Mouse (Mus musculus) heart, adult 10 weeks (tissue): ENCODE measurements around the gene Stard3. TPM values are rescaled to one million over a fixed set of nuclear protein-coding genes. Genes with fewer than 3 reads are reported as not detected.

Experiments used
- polyA plus RNA-seq: library from polyadenylated mRNA; stranded (reverse); fragments of 350-450 nt; fragmentation: Illumina TruSeq; extraction: RNeasy Lipid Tissue Mini Kit (QIAGEN cat#74804); gene quantifications from one replicate; pipeline ENCODE4 v1.2.3, GENCODE M21; 2014; ENCODE audit warnings: low read depth, low replicate concordance

The Stard3 gene
- polyA plus RNA-seq, result 28.4 TPM

DNA sequence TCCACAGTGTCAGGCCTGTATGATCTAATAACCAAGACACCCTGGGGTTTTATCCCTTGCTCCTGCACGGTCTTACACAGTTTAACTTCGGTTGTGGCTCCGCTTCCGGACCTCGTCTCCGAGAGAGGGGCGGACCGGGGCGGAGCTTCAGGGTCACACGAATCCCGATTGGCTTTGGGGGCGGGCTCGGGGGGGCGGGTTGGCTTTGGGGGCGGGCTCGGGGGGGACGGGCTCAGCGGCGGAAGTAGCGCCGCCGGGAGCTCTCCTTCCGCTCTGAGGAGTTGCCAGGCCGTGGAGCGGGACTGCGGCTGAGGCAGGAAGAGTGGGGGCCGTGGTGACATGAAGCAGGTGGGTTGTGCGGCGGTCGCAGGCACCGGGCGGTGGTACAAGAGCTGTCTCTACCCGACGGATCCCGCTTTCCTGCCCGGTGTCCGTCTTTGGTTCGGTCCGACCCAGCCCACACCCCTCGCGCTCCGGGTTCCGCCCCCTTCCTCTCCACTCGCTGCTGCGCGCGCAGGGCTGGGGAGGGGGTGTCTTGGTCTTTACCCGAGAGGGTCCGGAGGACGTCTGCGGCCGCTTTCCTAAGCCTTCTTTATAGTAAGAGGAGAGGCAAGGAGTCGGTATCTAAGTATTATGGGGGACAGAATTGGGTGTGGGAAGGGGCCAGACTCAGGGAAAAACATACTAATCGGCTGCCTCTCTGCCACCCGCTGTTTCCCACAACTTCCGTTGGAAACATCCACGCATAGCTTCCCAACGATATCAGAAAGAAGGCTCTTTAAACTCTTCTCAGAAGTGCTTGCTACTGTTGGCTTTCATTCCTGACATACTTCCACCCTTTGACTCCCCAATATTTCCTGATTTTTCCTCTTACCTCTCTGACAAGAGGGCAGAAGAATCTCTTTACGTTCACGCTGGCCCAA lies at the start of gene Stard3:
Stard3 (plus strand) TSS at position 208 of the 923 bp plus-strand sequence.

DNA sequence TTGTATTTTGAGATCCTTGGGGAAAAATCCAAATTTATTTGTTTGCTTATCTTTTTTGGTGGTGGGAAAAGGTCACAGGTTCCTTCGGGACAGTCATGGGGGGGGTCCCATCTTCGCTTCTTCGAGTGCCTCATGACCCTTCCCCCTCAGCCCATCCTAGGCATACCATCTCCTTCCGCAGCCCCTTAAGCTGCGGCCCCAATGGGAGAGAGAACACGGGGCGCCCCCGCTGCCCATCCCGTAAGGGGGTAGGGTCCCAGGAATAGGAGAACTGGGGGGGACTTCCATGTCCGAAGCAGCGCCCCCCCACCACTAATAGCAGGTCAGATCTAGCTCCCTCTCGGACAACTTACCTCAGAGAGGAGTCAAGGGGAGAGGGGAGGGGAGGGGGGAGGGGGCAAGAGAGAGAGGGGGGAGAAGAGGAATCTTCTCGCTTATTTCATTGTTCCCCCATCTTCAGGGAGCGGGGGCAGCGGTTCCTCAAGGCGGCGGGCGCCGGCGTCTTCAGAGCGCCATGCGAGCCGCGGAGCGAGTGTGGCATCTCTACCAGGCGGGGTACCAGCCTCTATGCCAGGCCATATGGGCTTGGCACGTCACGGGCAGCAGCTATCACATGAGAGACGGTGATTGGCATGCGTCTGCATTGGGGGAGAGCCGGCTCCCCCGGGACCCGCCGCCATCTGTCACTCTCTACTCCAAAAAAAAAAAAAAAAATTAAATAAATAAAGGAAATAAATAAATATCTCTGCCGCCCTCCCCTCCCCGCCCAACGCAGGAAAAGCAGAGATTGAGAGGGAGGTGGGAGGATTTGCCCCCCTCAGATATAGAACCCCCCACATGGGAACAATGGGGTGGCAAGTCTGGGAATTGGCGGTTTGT lies 28.8 kb upstream of the Stard3 start, which contains the start of gene Neurod2:
Neurod2 (minus strand) TSS at position 568 of the 879 bp plus-strand sequence.

DNA sequence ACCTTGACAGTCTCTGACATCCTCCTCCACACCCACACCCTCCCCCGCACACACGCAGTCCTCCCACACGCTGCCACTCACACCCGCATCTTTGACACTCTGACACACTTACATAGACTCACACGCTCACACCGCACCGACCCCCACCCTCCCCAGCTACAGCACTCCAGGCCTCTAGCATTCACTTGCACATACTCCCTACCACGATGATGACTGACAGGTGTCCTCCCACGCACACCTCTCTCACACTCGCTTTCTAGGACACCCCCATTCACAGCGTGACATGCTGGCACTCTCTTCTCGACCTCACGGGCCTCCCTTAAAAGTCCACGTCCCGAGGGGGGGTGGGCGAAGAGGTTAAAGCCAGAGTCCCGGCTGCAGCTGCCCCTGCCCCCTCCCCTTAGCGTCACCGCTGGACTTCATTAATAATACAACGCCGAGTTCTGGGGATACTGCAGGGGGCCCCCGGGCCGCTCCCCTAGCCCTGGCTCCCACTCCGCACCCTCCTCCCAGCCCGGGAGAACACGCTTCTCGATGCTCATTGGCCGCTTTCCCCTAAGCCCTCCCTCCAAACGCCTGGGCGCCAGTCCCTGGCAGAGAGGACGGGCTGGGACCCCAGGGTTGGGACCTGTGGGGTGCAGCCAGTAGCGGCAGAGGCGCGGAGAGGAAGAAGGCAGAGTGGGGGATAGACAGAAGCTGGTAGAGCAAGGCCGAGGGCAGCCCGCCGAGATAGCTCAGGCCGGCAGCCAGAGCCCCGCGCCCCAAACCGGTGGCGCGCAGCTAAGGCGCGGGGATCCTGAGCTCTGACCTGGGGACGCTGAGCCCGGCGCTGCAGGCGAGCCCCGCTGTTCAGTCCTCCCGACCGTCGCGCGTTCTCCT lies 9.8 kb upstream of the Stard3 start, which contains the start of gene Ppp1r1b:
Ppp1r1b (plus strand) TSS at position 322 of the 879 bp plus-strand sequence.

GRCm38 (mm10) chr11:98383261-98384030 lies 25.3 kb downstream of the Stard3 start, which contains the start of gene Tcap:
TSS of gene Tcap (plus strand) at chr11:98383811.

GRCm38 (mm10) chr11:98385638-98386585 lies 27.7 kb downstream of the Stard3 start, which contains the start of gene Pnmt:
TSS of gene Pnmt (plus strand) at chr11:98386450.

DNA sequence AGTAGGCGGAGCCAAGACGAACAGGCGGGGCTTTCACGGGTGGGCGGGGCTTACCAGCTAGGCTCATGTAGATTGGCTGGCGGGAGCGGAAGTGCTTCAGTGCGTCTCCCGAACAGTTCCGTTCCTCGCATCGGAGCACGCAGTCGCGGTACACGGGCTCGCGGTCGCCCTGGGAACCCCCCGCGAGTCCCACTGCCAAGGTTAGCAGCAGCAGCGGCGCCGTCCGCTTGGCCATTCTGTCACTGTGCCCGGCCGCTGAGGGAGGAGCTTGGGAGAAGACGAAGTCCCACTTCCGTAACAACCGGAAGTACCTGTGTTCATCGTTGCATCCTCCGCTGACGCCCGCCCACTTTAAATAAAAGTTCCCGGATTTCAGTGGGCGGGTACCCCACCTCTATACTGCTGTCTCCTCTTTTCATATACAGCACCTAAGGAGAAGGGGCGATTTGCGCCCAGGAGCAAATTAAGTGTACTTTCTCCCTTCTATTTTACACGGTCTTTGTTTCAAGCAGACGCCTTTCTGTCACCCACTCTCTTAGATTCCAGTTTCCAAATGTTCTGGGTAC lies 42.1 kb downstream of the Stard3 start, which contains the start of gene Pgap3:
Pgap3 (minus strand) TSS at position 330 of the 566 bp plus-strand sequence.

DNA sequence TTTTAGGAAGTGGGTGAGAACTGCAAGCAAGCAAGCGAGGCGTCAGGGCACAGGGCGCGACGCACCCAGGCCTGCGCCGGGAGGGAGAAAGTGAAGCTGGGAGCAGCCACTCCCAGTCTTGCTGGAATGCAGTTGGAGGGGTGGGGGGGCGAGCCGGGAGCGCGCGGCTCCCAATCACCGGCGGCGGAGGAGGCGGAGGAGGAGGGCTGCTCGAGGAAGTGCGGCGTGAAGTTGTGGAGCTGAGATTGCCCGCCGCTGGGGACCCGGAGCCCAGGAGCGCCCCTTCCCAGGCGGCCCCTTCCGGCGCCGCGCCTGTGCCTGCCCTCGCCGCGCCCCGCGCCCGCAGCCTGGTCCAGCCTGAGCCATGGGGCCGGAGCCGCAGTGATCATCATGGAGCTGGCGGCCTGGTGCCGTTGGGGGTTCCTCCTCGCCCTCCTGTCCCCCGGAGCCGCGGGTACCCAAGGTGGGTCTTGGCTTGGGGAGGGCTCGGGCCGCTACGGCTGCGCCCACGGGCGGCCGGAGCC lies 54.2 kb downstream of the Stard3 start, which contains the start of gene Erbb2:
Erbb2 (plus strand) TSS at position 198 of the 524 bp plus-strand sequence.

Other genes starting within 250 kb of the Stard3 start
- 13.0 TPM for gene Fbxl20, start 208.0 kb upstream of the Stard3 start, polyA plus RNA-seq
- 22.1 TPM for gene Med1, start 165.1 kb upstream of the Stard3 start, polyA plus RNA-seq
- gene Cdk12, start 155.3 kb upstream of the Stard3 start, polyA plus RNA-seq, result 11.7 TPM
- gene Neurod2, start 28.7 kb upstream of the Stard3 start, polyA plus RNA-seq, result not detected
- 10.0 TPM for gene Ppp1r1b, start 10.0 kb upstream of the Stard3 start, polyA plus RNA-seq
- gene Tcap, start 25.4 kb downstream of the Stard3 start, polyA plus RNA-seq, result 1,455 TPM
- gene Pnmt, start 28.1 kb downstream of the Stard3 start, polyA plus RNA-seq, result 1.9 TPM
- gene Pgap3, start 42.1 kb downstream of the Stard3 start, polyA plus RNA-seq, result 10.7 TPM
- 5.2 TPM for gene Erbb2, start 54.1 kb downstream of the Stard3 start, polyA plus RNA-seq
- gene Mien1, start 80.6 kb downstream of the Stard3 start, polyA plus RNA-seq, result 87.1 TPM
- gene Grb7, start 88.0 kb downstream of the Stard3 start, polyA plus RNA-seq, result not detected
- gene Ikzf3, start 187.7 kb downstream of the Stard3 start, polyA plus RNA-seq, result 0.24 TPM
- not detected for gene Zpbp2, start 192.7 kb downstream of the Stard3 start, polyA plus RNA-seq
- 55.4 TPM for gene Ormdl3, start 229.0 kb downstream of the Stard3 start, polyA plus RNA-seq
- not detected for gene Lrrc3c, start 239.9 kb downstream of the Stard3 start, polyA plus RNA-seq